Mouse (Mus musculus) stomach, postnatal 0 days (tissue): ENCODE measurements around the gene Fam118b. TPM values are rescaled to one million over a fixed set of nuclear protein-coding genes. Genes with fewer than 3 reads are reported as not detected.

Source experiments
- ATAC-seq: fragments of 200-750 bp; cut with Nextera tagmentation; 2 replicates; pipeline ENCODE4 v1.8.0; 2017; ENCODE audit not compliant: low FRiP score, low TSS enrichment
- DNase-seq: peaks from one replicate; pipeline ENCODE4 v3.0.0-alpha.2; 2016; ENCODE audit warnings: low spot score
- H3K27ac ChIP-seq: fragments of 300-500 bp; sonication (generic); replicated peaks from 2 replicates; pipeline ENCODE4 v1.5.1; 2014; ENCODE audit warnings: mild to moderate bottlenecking, control low read depth
- H3K27me3 ChIP-seq: fragments of 300-500 bp; sonication (generic); 2 replicates; pipeline ENCODE4 v1.6.1; 2014; ENCODE audit warnings: low read length; ENCODE audit not compliant: control insufficient read depth, insufficient read depth
- H3K36me3 ChIP-seq: fragments of 300-500 bp; sonication (generic); 2 replicates; pipeline ENCODE4 v1.6.1; 2014; ENCODE audit warnings: low read length, mixed read lengths; ENCODE audit not compliant: control insufficient read depth, insufficient read depth
- H3K4me1 ChIP-seq: fragments of 300-500 bp; sonication (generic); replicated peaks from 2 replicates; pipeline ENCODE4 v1.6.1; 2014; ENCODE audit warnings: antibody characterized with exemption; ENCODE audit not compliant: control insufficient read depth, insufficient read depth
- H3K4me2 ChIP-seq: fragments of 300-500 bp; sonication (generic); replicated peaks from 2 replicates; pipeline ENCODE4 v1.6.1; 2014; ENCODE audit warnings: low read depth, mild to moderate bottlenecking, control low read depth, moderate library complexity
- H3K4me3 ChIP-seq: fragments of 300-500 bp; sonication (generic); 2 replicates; pipeline ENCODE4 v1.5.1; 2014; ENCODE audit warnings: low read depth, low read length, control low read depth
- H3K9ac ChIP-seq: fragments of 300-500 bp; sonication (generic); 2 replicates; pipeline ENCODE4 v1.6.1; 2014; ENCODE audit warnings: mild to moderate bottlenecking, low read length, control low read depth, mixed read lengths
- H3K9me3 ChIP-seq: fragments of 300-500 bp; sonication (generic); 2 replicates; pipeline ENCODE4 v1.6.1; 2016; ENCODE audit warnings: low read length; ENCODE audit not compliant: control insufficient read depth
- CTCF ChIP-seq: IDR thresholded peaks from 2 replicates; pipeline ENCODE4 v1.5.1; 2016; ENCODE audit warnings: antibody characterized with exemption, low read depth, mild to moderate bottlenecking, moderate library complexity
- EP300 ChIP-seq: optimal IDR thresholded peaks from 2 replicates; pipeline ENCODE3; 2016; ENCODE audit warnings: antibody characterized with exemption
- WGBS: fragments of 180-500 bp; shearing (Covaris S2); extraction: QIAGEN DNeasy Blood & Tissue Kit; methylation state at CpG from one replicate; pipeline ENCODE4 v1.1.7; 2014; 5-methylcytosine and 5-hydroxymethylcytosine counted together
- polyA plus RNA-seq: library from polyadenylated mRNA; unstranded; fragments of >200 nt; fragmentation: Nextera tagmentation; extraction: Ambion mirVana; gene quantifications from 2 replicates; pipeline ENCODE4 v1.2.1, GENCODE M21; 2015

The Fam118b gene
- polyA plus RNA-seq, 1 experiment from 2014 or later: 24.0 TPM

DNA sequence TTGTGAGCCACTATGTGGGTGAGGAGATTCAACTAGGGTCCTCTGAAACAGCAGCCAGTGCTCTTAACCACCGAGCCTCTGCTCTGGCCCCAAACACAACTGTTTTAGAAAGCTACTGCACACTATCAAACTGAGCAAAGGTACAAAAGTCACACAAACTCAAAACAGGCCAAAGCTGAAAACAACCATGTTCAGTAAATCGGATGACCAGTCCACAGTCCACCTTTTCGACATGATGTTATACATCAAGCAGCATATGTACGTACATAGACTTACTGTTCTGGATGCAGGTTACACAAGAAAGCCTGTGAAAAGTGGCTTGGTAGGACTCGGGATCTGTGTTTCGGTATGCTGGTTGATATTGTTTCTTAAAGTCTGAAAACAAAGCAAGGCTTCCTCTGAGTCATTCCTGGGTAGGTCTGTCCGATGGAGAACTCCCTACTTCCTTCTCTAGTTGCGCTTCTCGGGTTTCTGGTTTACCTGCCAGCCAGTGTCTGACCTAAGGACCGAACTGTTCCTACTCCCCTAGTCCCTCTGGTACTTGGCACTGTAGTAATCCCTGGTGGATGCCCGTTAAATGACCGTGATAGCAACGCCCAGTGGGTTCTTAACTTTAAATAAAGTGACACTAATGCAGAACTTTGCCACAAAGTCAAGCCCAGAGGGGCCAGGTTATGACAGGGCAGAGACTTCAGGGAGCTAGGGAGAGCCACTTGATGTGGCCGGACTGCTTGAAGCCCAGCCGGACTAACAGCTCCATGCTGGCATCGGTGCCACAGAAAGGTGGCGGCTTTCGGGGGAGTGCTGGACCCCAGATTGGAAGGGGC, 68.4 kb downstream of the Fam118b start:
- H3K27me3 ChIP-seq: no peaks in the 10 kb centered on the region
- H3K4me2 ChIP-seq: peak overlapping the region; percentile 85
- H3K36me3 ChIP-seq: no peaks in the 10 kb centered on the region
- peak overlapping the region; percentile 72 for H3K4me3 ChIP-seq
- H3K9me3 ChIP-seq: no peaks in the 10 kb centered on the region
- no peaks in the 10 kb centered on the region for H3K4me1 ChIP-seq
- H3K9ac ChIP-seq: peak overlapping the region; percentile 86
- whole genome bisulfite sequencing: 24% methylated on average over 18 of the region's 18 CpGs
- DNase-seq (no peak), ATAC-seq (peak; percentile 71)
- no peak for TF ChIP-seq CTCF
- TF ChIP-seq EP300: no peak
- peak overlapping the region; percentile 94 for H3K27ac ChIP-seq

GRCm38 (mm10) chr9:35198351-35198750, 69.3 kb downstream of the Fam118b start:
- no peak for ATAC-seq
- WGBS: 85% methylated on average over 10 of the region's 10 CpGs

DNA sequence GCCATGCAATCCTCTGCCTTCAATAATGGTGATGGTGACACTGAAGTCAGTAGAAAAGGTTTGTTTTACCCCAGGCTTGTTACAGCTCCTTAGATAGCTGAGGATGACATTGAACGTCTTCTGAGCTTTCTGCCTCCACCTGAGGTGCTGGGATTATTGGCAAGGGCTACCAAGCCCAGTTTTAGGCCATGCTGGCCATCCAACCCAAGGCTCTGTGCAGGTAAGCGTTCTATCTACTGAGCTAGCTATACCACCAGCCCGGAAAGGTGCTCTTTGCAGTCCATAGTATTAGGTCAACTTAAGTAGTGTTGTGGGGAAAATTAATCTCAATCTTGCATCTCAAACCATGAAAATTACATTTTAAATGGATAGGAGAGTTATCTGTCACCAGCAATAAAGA, 70.0 kb downstream of the Fam118b start:
- WGBS: 94% methylated on average over 3 of the region's 3 CpGs
- Histone ChIP-seq H3K27me3 (no peaks in the 10 kb centered on the region), H3K9me3 (no peaks in the 10 kb centered on the region), H3K9ac (no peak overlapping the region), H3K4me1 (no peaks in the 10 kb centered on the region), H3K4me2 (no peak overlapping the region), H3K36me3 (no peaks in the 10 kb centered on the region), H3K4me3 (no peak overlapping the region), H3K27ac (no peak overlapping the region)
- TF ChIP-seq EP300 (no peak), CTCF (no peak)
- DNase-seq (no peak), ATAC-seq (no peak)

More at GRCm38 (mm10) chr9:35198351-35198750, 69.3 kb downstream of the Fam118b start:
- Histone ChIP-seq H3K4me2 (peak overlapping the region; percentile 85; the same call in 1 of the 2 replicates), H3K9ac (no peak overlapping the region), H3K27me3 (no peaks in the 10 kb centered on the region), H3K9me3 (no peaks in the 10 kb centered on the region), H3K4me1 (no peaks in the 10 kb centered on the region), H3K36me3 (no peaks in the 10 kb centered on the region), H3K4me3 (no peak overlapping the region), H3K27ac (peak overlapping the region; percentile 53; the same call in 1 of the 2 replicates)
- TF ChIP-seq EP300: no peak
- no peak for TF ChIP-seq CTCF
- DNase-seq: no peak

- Histone ChIP-seq H3K27me3 (no peaks in the 10 kb centered on the region), H3K9ac (no peak overlapping the region), H3K9me3 (no peaks in the 10 kb centered on the region), H3K4me2 (no peak overlapping the region), H3K36me3 (peaks cover 8% of the 10 kb centered on the region), H3K4me3 (no peak overlapping the region), H3K4me1 (no peaks in the 10 kb centered on the region), H3K27ac (no peak overlapping the region)
- DNase-seq: no peak
- 94% methylated on average over 3 of the region's 3 CpGs for WGBS
- ATAC-seq: no peak
- TF ChIP-seq EP300: no peak
- TF ChIP-seq CTCF: no peak
Measured at GRCm38 (mm10) chr9:35194048-35194447, 73.6 kb downstream of the Fam118b start.

DNA sequence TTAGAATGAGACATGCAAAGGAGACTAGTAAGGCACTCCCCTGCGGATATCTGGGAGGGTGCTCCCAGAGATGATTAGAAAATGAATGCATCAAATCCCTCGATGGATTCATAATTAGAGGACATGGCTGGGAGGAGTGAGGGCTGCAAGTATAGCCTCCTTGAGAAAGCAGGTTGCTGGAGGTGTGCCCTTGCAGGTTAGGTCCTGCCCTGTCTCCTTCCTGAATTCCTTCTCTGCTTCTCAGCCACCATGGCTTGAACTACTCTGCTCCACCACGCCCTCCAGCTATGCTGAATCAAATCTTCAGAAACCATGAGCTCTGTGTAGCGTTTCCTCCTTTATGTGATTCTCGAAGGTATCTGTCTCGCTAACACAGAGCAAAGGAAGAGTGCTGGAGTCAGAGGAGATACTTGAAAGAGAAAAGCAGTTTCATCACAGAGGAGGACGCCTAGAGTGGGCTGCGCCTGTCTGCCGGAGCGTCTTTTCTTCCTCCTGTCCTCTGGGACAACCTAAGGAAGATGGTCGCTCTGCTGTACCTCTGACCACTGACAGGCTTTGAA, 74.5 kb downstream of the Fam118b start:
- Histone ChIP-seq H3K36me3 (peaks cover 15% of the 10 kb centered on the region), H3K27ac (no peak overlapping the region), H3K9ac (no peak overlapping the region), H3K9me3 (no peaks in the 10 kb centered on the region), H3K4me2 (no peak overlapping the region), H3K4me3 (no peak overlapping the region), H3K27me3 (no peaks in the 10 kb centered on the region), H3K4me1 (no peaks in the 10 kb centered on the region)
- 72% methylated on average over 11 of the region's 11 CpGs for WGBS
- ATAC-seq (peak; percentile 64), DNase-seq (no peak)
- TF ChIP-seq EP300 (no peak), CTCF (no peak)

DNA sequence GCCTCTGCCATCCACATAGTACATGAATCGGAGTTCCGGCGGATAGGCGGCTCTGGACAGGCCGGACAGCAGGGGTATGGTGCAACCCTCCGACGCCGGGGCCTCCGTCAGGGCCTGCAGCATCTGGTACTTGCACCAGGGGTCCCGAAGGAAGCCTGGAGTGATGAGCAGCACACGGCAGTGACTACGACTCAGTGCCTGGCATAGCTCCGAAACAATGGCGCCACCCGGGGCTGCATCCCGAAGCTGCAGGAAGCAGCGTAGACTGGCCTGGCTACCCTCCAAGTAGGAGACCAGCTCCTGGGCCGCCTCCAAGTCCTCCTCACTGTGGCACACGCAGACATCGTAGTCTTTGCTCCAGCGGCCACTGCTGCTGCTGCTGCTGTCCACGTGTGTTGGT, 78.9 kb downstream of the Fam118b start:
- no peaks in the 10 kb centered on the region for H3K27me3 ChIP-seq
- TF ChIP-seq EP300 (no peak), CTCF (no peak; the same call in 1 of the 2 replicates)
- no peaks in the 10 kb centered on the region for H3K9me3 ChIP-seq
- no peak for ATAC-seq
- peaks cover 17% of the 10 kb centered on the region for H3K36me3 ChIP-seq
- H3K4me3 ChIP-seq: no peak overlapping the region
- peak; percentile 22 for DNase-seq
- H3K27ac ChIP-seq: no peak overlapping the region
- H3K4me2 ChIP-seq: no peak overlapping the region
- no peaks in the 10 kb centered on the region for H3K4me1 ChIP-seq
- WGBS: 76% methylated on average over 22 of the region's 22 CpGs
- no peak overlapping the region for H3K9ac ChIP-seq
